Mouse (Mus musculus) megakaryocyte progenitor cell, adult 5-6 weeks (primary cell): ENCODE results near the gene Pomgnt1. TPM values are rescaled to one million over a fixed set of nuclear protein-coding genes. Genes with fewer than 3 reads are reported as not detected.
A peak's percentile ranks its signal among the peaks of the same experiment; 100 is the strongest.

Experiments
- ATAC-seq: replicated peaks from 2 replicates; pipeline ENCODE4 v1.8.0; 2016; ENCODE audit warnings: mild to moderate bottlenecking, moderate TSS enrichment, inconsistent platforms; ENCODE audit not compliant: poor library complexity
- total RNA-seq, 2 experiments: library from RNA; stranded (forward) in 1 of 2; stranded (reverse) in 1 of 2; fragments of 157-497, 149-512 nt in 1 of 2; fragments of 200-1000 nt in 1 of 2; gene quantifications; 2 replicates each; pipeline versions ENCODE4 v1.2.3 to v1.2.4; 2015 to 2017

Pomgnt1 gene
- total RNA-seq, 2 experiments from 2014 or later, result 12.5 to 13.1 TPM

DNA sequence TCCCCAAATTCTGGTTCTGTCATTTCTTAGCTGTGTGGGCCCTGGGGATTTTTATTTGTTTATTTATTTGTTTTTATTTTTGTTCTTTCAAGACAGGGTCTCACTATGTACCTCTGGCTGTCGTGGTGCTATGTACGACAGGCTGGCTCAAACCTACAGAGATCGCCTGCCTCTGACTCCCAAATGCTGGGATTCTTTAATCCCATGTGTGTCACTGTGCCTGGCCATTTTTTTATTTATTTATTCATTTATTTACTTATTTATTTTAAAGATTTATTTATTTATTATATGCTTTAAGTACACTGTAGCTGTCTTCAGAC lies 45.7 kb downstream of the Pomgnt1 start:
- ATAC-seq, result no peak

DNA sequence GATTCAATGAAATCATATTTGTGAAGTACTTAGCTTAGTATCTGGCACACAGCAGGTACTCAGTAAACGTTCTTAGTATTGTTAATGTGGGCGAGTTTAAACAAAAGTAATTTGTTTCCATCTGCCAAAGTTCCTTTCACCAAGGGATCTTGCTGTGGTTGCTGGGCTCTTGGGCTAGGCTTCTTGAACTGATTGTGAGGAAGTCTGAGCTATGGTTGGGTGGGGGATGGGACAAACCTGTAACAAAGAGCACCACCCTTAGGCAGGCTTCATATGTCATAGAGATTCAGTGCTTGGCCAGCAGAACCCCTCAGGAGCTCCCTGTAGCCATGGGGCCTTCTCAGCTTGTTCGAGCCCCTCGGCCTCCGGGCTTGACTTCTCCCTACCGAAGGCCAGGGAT lies 49.4 kb downstream of the Pomgnt1 start, which contains the start of the genes 1700042G07Rik and Gm49337:
Gene 1700042G07Rik (plus strand): TSS at position 301 of the 400 bp plus-strand sequence.
Gene Gm49337 (plus strand): TSS at position 313 of the 400 bp plus-strand sequence.
- ATAC-seq, result no peak

DNA sequence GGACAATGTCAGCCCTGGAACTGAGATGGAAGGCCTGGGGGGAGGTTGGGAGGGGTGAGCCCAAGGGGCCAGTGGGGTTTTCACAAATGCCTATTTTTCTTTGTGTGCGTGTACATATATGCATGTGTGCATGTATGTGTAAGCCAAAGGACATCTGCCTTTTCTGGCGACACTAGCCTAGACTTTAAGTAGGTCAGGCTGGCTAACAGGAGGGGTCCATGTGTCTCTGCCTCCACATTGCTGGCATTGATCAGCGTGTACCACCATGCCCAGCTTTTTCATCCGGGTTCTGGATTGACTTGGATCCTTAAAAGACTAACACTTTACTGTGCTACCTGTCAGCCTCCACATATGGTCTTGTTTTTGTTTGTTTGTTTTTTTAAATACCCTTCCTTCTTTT lies 50.1 kb downstream of the Pomgnt1 start:
- no peak for ATAC-seq

DNA sequence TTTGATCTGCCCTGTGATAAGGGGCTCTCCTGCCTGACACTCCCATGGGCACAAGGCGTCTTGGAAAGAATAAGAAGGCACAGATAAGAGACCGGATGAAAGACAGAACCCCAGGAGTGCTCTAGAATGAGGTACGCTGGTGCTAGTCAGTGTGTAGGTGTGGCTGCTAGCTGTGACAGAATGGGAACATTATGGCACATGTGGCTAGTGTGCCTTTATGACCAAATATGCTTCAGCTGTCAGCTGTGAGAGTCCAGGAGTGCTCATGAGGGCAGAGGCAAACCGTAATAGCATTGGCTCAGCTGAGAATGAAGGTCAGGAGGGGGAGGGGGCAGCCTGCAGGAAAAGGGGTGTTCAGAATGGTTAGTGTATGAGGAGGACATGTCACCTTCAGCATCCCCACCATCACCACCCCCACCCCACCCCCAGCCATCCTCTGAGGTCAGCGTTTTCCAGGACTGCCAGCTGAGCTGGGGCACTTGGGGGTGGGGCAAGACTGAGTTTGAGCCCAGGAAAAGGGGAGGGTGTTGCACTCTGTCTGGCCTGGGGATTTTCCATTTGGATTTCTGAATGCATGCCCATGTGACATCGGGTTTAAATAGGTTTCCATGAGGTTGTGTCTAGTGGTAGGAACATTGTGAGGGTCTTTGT lies 51.0 kb downstream of the Pomgnt1 start:
- ATAC-seq, result no peak

DNA sequence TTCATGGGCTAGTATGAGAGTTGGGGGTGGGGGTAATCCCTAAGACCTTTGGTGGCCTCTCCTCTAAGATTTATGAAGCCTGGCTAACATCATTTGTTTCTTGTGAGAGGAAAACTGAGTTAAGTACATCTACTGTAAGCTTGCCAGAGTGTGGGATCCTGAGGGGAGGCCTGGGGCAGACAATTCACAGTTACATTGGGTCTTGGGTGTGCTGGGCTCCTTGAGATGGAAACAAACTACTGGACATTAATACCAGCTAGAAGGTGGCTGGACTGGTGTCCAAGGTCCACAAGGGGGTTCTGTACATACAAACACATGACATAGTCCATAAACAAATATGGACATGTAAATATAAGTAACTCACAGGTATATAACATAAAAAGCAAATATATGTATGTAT lies 51.5 kb downstream of the Pomgnt1 start:
- ATAC-seq, result no peak

DNA sequence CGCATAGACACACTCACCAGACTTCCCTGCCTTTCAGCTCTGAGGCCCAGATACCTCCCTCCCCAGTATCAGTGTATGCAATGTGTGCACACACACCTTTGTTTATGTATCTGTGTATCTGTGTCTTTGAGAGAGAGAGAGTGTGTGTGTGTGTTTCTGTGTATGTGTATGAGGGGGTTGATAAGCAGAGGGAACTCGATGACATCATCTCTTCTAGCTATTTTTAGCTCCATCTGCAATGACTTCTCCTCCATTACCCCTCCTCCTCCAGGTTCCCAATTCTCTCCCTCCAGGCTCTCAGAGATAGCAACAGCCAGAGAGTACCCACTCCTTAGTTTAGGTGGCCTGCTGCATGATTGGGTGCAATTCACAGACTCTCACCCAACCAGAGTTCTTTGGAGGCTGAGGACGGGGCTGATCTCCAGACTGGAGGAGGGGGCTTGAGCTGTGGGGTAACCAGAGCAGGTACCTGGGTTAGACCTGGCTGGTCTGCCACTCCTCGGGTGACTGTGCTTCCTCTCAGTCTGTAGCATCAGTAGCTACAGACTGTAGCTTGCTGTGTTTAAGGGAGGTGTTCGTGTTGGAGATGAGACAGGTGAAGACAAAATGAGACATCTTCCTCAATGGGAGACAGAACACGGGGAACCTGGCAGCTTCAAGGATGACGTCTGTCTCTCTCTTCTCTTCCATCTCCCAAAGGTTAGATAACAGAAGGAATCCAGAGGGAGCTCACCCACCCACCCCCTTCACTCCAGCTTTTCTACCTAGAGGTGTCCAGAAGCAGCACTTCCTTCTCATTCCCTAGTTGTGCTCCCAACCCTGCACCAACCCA lies 52.3 kb downstream of the Pomgnt1 start:
- ATAC-seq, result peak; percentile 63

DNA sequence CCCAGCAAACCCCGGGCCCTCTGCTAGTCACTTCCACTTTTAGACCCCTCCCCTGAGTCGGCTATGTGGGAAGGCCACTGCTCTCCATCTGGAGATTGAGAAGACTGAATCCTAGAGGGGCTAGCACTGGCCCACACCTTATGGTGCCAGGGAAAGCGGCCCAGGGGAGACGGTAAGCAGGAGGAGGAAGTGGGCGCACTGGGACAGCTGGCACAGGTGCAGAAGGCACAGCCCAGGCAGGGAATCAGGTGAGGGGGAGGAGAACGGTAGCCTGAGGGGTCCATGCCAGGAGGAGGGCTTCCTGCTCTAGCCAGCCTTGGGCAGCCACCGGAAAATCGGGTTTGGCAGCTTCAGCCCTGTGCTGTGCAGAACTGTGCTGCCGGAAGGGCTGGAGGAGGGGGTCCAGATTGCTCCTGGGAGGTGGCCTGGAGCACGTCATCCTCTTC lies 52.9 kb downstream of the Pomgnt1 start:
- ATAC-seq, result peak; percentile 27

DNA sequence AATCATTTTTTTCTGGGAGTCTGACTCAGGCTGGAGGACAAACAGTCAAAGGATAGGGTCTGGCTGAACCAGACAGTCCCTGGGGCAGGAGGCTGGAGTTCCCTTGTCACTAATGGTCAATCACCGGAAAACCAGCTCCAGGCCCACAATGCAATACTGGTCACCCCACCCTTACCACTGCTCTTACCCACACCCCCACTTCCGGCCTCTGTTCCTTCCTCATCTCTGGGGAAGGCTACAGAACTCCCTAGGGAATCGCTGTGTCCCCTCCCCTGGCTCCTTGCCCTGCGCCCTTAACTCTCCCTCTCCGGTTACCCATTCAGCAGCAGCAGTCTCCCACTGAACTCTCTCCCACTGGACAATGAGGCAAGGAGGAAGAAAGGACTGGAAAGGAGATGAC lies 53.5 kb downstream of the Pomgnt1 start:
- peak; percentile 32; the same call in 1 of the 2 replicates for ATAC-seq

DNA sequence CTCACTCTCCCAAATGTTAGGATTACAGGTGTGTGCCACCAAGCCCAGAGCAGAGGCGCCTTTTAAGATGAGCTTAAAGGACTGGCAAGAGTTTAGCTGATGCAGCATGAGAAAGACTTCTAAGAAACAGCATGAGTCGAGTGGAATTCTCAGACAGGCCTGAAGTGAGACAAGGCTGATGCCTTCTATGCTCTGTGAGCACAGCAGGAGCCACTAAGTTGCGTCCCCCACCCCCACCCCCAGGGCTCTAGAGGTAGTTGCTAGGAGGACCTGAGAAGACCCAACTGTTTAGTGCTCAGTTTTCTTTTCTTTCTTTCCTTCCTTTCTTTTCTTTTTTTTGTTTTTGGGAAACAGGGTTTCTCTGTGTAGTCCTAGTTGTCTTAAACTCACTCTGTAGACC lies 58.4 kb downstream of the Pomgnt1 start:
- no peak for ATAC-seq

DNA sequence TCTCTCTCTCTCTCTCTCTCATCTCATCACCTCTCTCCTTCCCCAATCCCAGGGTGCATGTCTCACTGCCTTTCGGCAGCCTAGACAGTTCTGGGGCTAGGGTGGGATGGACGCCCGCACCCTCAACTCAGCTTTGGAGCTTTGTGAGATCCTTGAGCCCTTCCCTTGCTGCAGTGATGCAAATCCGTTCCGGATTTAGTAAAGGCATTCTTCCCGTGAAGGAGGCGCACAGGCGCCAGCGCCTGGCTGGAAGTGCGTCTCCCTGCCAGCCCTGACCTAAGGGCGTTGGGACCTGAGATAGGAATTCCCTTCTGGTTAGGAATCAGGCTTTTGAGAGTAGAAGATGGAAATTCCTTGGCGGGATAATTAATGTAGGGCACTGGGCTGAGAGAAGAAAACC lies 59.1 kb downstream of the Pomgnt1 start:
- ATAC-seq, result no peak

DNA sequence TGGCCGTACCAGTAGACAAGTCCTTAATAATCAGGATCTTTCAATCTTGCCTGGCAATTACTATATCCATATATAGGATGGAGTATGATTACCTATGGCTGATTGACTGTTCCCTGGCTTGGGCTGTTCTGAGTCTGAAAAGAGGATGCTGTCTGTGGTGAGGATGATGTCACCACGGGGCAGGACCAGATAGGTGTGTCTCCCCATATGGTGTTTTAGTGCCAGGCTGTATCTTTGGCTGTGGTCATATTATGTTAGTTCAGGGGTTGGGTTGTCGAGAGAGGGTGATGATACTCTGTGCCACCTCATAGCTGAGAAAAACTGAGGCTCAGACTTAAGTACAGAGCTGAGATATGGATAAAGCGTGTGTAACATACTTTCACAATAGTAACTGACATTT lies 61.4 kb downstream of the Pomgnt1 start:
- ATAC-seq, result 0 out of 2 replicates have a peak, but pooled peaks have one; percentile 34

DNA sequence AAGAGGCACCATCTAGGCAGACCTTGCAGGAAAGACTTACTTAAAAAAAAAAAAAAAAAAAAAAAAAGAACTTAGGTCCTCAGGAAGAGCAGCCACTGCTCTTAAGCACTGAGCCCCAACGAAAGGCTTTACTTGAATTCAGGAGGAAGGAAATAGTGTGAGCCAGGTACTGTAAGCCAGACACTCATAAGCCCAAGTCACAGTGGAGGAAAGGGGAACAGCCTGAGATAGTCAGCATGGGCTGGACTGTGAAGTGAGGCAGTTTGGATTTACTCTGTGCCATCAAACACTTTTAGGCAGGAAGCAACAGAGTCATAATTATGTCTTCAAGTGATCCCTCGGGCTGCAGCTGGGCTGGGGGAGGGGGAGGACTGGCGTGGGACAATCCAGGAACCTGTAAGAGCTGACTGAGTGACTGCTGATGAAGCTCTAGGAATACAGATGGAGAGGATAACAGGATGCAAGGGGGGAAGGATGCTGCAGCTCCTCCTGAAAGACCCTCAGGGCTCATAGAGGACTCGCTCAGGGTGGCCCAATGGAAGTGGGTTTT lies 68.7 kb downstream of the Pomgnt1 start:
- ATAC-seq, result no peak

DNA sequence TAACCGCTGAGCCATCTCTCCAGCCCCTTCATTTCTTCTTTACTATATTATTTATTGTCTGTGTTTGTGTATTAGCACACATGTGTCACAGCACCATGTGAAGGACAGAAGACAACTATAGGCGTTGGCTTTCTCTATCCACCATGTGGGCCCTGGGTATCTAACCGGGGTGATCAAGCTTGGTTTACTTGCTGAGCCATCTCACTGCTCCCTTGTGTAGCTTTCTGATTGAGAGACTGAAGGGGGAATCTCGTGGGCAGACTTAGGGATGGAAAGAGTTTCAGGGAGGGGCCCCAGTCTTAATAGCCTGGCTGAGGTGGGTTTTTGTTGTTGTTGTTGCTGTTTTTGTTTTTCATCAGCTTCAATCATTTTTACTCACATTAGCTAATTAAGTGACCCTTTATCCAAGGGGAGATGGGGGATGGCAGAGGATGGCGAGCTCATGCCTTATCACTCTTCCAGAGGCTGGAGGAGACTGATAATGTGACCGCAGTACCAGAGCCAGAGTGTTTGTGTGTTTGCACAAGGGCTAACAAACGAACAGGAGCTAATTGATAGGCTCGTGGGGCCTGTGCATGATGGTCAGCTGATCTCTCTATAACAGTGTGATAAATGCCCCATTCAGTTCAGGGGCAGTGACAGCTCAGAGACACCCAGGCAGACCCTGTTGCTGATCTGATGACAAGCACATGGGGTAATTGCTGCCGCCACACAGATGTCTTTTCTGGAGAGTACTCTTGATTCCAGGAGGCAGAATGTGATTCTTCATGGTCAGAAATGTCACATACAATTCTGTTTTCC lies 70.1 kb downstream of the Pomgnt1 start:
- peak; percentile 92 for ATAC-seq

DNA sequence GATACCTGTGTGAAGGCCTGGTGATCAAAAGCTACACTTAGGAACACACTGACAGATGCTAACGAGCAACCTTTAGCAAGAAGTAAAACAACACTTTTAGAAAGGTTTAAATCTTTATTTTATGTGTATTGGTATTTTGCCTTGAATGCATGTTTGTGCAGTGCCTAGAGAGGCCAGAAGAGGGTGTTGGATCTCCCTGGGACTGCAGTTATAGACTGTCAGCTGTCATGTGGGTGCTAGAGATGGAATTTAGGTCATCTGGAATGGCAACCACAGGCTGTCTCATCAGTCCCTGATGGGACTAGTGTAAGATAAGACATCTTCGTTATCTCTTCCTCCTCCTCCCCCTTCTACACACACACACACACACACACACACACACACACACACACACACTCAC lies 74.8 kb downstream of the Pomgnt1 start:
- ATAC-seq, result peak; percentile 45

DNA sequence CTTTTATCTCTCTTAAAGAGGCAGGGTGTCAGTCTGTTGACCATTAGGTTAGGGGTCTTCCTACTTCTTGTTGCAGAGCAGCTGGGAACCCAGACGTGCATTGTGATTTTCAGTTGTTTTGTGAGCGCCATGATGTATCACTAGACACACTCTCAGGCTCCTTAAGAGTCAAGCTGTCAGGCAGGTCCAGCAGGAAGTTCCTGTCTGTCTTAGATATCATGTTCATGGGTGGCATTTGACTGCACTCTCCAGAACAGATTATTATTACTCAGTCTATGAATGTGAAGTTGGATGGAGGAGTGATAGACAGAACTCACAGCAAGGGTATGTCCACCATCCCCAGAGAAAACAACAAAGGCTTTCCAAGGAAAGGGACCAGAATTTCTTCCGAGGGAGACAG lies 80.8 kb downstream of the Pomgnt1 start:
- ATAC-seq, result no peak

DNA sequence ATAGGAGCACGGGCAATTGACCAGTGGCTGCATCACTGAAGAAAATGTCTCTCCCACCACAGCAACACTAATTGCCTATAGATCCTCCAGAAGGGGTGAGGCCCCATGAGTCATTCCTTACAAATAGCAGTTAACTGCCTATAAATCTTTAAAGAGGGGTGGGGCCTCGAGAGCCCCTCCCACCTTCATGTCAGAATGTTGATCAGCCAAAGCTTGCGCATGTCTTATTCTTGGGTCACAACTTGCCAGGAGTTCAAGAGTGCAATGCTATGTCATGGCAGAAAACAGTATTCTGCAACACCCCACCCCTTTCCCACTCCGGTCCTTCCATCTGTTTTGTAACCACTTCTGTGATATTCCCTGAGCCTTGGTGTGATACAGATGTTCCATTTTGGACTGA lies 82.9 kb downstream of the Pomgnt1 start:
- no peak for ATAC-seq

DNA sequence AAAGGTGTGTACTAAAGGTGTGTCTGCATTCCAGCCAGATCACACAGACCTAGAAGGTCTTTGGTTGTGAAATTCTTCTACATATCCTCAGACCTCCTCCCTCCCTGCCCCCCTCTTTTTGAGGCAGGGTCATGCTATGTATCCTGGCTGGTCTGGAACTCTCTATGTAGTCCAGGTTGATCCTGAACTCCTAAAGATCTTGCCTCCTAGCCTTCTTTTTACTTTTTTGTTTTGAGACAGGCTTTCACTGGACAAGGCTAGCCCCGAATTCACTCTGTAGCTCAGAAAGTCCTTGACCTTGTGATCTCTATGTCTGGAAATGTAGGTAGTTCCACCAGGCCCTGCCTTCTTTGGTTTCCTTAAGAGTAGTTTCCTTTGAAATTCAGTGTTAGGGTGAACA lies 85.3 kb downstream of the Pomgnt1 start:
- ATAC-seq, result no peak
